Comparison of ENCODE assay signal across 28 mouse cellular contexts in genomic region chr2:31497113-31497512, GRCm38 (mm10). TPM values are rescaled to one million over a fixed set of nuclear protein-coding genes. Genes with fewer than 3 reads are reported as not detected.
DNase-seq lines count a peak whose midpoint lies in the region; ATAC-seq and TF ChIP-seq lines count a peak whose summit lies in the region.
"Had no signal": no experiment of that assay in that cellular context is flagged by ENCODE, and none has a peak within 500 bp of the region (broad histone marks: within the 10 kb centered on the region; RNA-seq: fewer than 3 reads in every experiment).

No protein-coding gene starts in this region.

- H3K27ac ChIP-seq in hindbrain, embryonic 12.5 days: peak overlapping the region; percentile 48
- no peak overlapping the region for H3K27ac ChIP-seq in hindbrain, postnatal 0 days
- H3K27ac ChIP-seq in midbrain, embryonic 13.5 days: 0 out of 2 replicates have a peak overlapping the region, but pooled peaks have one; percentile 10
- no peak overlapping the region for H3K27ac ChIP-seq in midbrain, postnatal 0 days (ENCODE audit: low read depth, low read length)
- H3K27ac ChIP-seq in embryonic facial prominence, embryonic 10.5 days (replicated peaks): peak overlapping the region; percentile 49
- H3K27ac ChIP-seq: kidney, postnatal 0 days; liver, embryonic 14.5 days; macrophage had no signal

- no peaks in the 10 kb centered on the region for H3K9me3 ChIP-seq in hindbrain, embryonic 12.5 days (replicated peaks)
- H3K9me3 ChIP-seq in hindbrain, postnatal 0 days (ENCODE audit: low read length): no peaks in the 10 kb centered on the region
- no peaks in the 10 kb centered on the region for H3K9me3 ChIP-seq in midbrain, embryonic 13.5 days
- H3K9me3 ChIP-seq in midbrain, postnatal 0 days (ENCODE audit: low read length): no peaks in the 10 kb centered on the region
- no peaks in the 10 kb centered on the region for H3K9me3 ChIP-seq in embryonic facial prominence, embryonic 10.5 days
- H3K9me3 ChIP-seq: heart, embryonic 12.5 days had no signal

- TF ChIP-seq CTCF in hindbrain, postnatal 0 days (IDR thresholded peaks at IDR 0.05; ENCODE audit: low read depth): no peak
- no peak for TF ChIP-seq CTCF in midbrain, postnatal 0 days (IDR thresholded peaks at IDR 0.05)

- H3K27me3 ChIP-seq in hindbrain, embryonic 12.5 days: peaks cover 81% of the 10 kb centered on the region
- 0 out of 2 replicates have a peak, but pooled peaks cover 20% of the 10 kb centered on the region for H3K27me3 ChIP-seq in hindbrain, postnatal 0 days (ENCODE audit: insufficient read depth, low read length)
- peaks cover 83% of the 10 kb centered on the region for H3K27me3 ChIP-seq in midbrain, embryonic 13.5 days
- H3K27me3 ChIP-seq in midbrain, postnatal 0 days (ENCODE audit: insufficient read depth, low read length): peaks cover 42% of the 10 kb centered on the region
- peaks cover 99% of the 10 kb centered on the region for H3K27me3 ChIP-seq in embryonic facial prominence, embryonic 10.5 days (replicated peaks; ENCODE audit: low read depth, poor library complexity, severe bottlenecking)

- no peak for ATAC-seq in hindbrain, embryonic 12.5 days (ENCODE audit: low FRiP score)
- ATAC-seq in hindbrain, postnatal 0 days: no peak
- no peak for ATAC-seq in midbrain, embryonic 13.5 days
- no peak for ATAC-seq in midbrain, postnatal 0 days (ENCODE audit: low FRiP score)
- ATAC-seq: CD4-positive, CD25-positive, alpha-beta regulatory T cell, adult 4 months; forebrain, embryonic 16.5 days; intestine, embryonic 16.5 days had no signal

- peaks cover 94% of the 10 kb centered on the region for H3K4me1 ChIP-seq in hindbrain, embryonic 12.5 days
- 0 out of 2 replicates have a peak, but pooled peaks cover 22% of the 10 kb centered on the region for H3K4me1 ChIP-seq in hindbrain, postnatal 0 days (ENCODE audit: insufficient read depth, low read length)
- peaks cover 94% of the 10 kb centered on the region for H3K4me1 ChIP-seq in midbrain, embryonic 13.5 days (replicated peaks)
- 0 out of 2 replicates have a peak, but pooled peaks cover 3% of the 10 kb centered on the region for H3K4me1 ChIP-seq in midbrain, postnatal 0 days (ENCODE audit: insufficient read depth, low read length)
- peaks cover 95% of the 10 kb centered on the region for H3K4me1 ChIP-seq in embryonic facial prominence, embryonic 10.5 days
- H3K4me1 ChIP-seq: heart, embryonic 12.5 days had no signal

- WGBS in hindbrain, embryonic 12.5 days: 31% methylated on average over 6 of the region's 7 CpGs
- 35% methylated on average over 7 of the region's 7 CpGs for WGBS in hindbrain, postnatal 0 days
- 24% methylated on average over 7 of the region's 7 CpGs for WGBS in midbrain, embryonic 13.5 days
- 27% methylated on average over 7 of the region's 7 CpGs for WGBS in midbrain, postnatal 0 days
- WGBS in embryonic facial prominence, embryonic 10.5 days: 60% methylated on average over 7 of the region's 7 CpGs

- H3K36me3 ChIP-seq in hindbrain, embryonic 12.5 days: no peaks in the 10 kb centered on the region
- no peaks in the 10 kb centered on the region for H3K36me3 ChIP-seq in hindbrain, postnatal 0 days (ENCODE audit: insufficient read depth, low read length)
- H3K36me3 ChIP-seq in midbrain, embryonic 13.5 days: no peaks in the 10 kb centered on the region
- H3K36me3 ChIP-seq in midbrain, postnatal 0 days (ENCODE audit: insufficient read depth, low read length): no peaks in the 10 kb centered on the region
- no peaks in the 10 kb centered on the region for H3K36me3 ChIP-seq in embryonic facial prominence, embryonic 10.5 days (replicated peaks)
- H3K36me3 ChIP-seq: heart, embryonic 12.5 days had no signal

- H3K4me2 ChIP-seq in hindbrain, embryonic 12.5 days (replicated peaks): 0 out of 2 replicates have a peak overlapping the region, but pooled peaks have one; percentile 5
- H3K4me2 ChIP-seq in hindbrain, postnatal 0 days (ENCODE audit: low read depth, low read length): no peak overlapping the region
- H3K4me2 ChIP-seq in midbrain, embryonic 13.5 days (replicated peaks): no peak overlapping the region
- H3K4me2 ChIP-seq in midbrain, postnatal 0 days (ENCODE audit: low read depth, low read length, poor library complexity, severe bottlenecking): no peak overlapping the region
- H3K4me2 ChIP-seq: heart, embryonic 12.5 days had no signal

- no peak overlapping the region for H3K9ac ChIP-seq in hindbrain, embryonic 12.5 days
- no peak overlapping the region for H3K9ac ChIP-seq in hindbrain, postnatal 0 days (replicated peaks; ENCODE audit: low read length)
- no peak overlapping the region for H3K9ac ChIP-seq in midbrain, embryonic 13.5 days (replicated peaks)
- H3K9ac ChIP-seq in midbrain, postnatal 0 days (replicated peaks; ENCODE audit: low read length, poor library complexity, severe bottlenecking): no peak overlapping the region
- H3K9ac ChIP-seq: heart, embryonic 12.5 days; liver, embryonic 14.5 days had no signal

- DNase-seq in hindbrain, postnatal 0 days (ENCODE audit: low spot score): no peak
- no peak for DNase-seq in midbrain, postnatal 0 days (ENCODE audit: low spot score)
- peak; percentile 21 for DNase-seq in brain, adult 2 months (ENCODE audit: low read depth, low spot score)
- no peak for DNase-seq in embryonic facial prominence, embryonic 10.5 days (ENCODE audit: low spot score)
- no peak for DNase-seq in heart, adult 9 months (ENCODE audit: low spot score in 2 of 2)
- DNase-seq: adrenal gland, postnatal 25 days; cerebellum, adult 2 months; cerebellum, postnatal 14 days; gastrocnemius, postnatal 25 days; heart, adult 11 months; kidney, adult 8-10 months; kidney, postnatal 4 days; layer of hippocampus, postnatal 36 days; left cerebral cortex, postnatal 4 days; liver; lung, adult 2 months; lung, postnatal 10 days; thymus, adult 2 months; thymus, postnatal 36 days had no signal

- H3K4me3 ChIP-seq in hindbrain, embryonic 12.5 days: no peak overlapping the region
- H3K4me3 ChIP-seq in hindbrain, postnatal 0 days (ENCODE audit: low read length): no peak overlapping the region
- no peak overlapping the region for H3K4me3 ChIP-seq in midbrain, embryonic 13.5 days (replicated peaks)
- H3K4me3 ChIP-seq in midbrain, postnatal 0 days (ENCODE audit: low read depth, low read length): no peak overlapping the region
- H3K4me3 ChIP-seq in embryonic facial prominence, embryonic 10.5 days: no peak overlapping the region
- H3K4me3 ChIP-seq: heart, embryonic 12.5 days had no signal

RNA-seq across cellular contexts. Expression of gene Ass1, which starts 27.1 kb away (rescaled TPM):
- polyA plus RNA-seq in hindbrain, embryonic 12.5 days (2016; fragmentation: Nextera tagmentation; extraction: Ambion mirVana): 7.2 and 7.7 TPM in 2 replicates
- 25.3 and 33.3 TPM in 2 replicates for total RNA-seq in hindbrain, postnatal 0 days (2014; rRNA removed)
- polyA plus RNA-seq in hindbrain, postnatal 0 days (2015; fragmentation: Nextera tagmentation; extraction: Ambion mirVana): 28.9 and 29.0 TPM in 2 replicates
- 10.5 and 12.1 TPM in 2 replicates for polyA plus RNA-seq in midbrain, embryonic 13.5 days (2015; fragmentation: Nextera tagmentation; extraction: Ambion mirVana)
- total RNA-seq in midbrain, postnatal 0 days (2014; rRNA removed): 17.4 and 24.9 TPM in 2 replicates
- 26.4 and 30.3 TPM in 2 replicates for polyA plus RNA-seq in midbrain, postnatal 0 days (2015; fragmentation: Nextera tagmentation; extraction: Ambion mirVana)
- 13.0 and 16.1 TPM in 2 replicates for polyA plus RNA-seq in embryonic facial prominence, embryonic 10.5 days (2016; fragmentation: Nextera tagmentation; extraction: Ambion mirVana)

Comparison
In these comparisons a context has a peak if more than half of its experiments do, and no peak if none do; other contexts are left out.
1. H3K27ac ChIP-seq: peak in hindbrain, embryonic 12.5 days (single experiment), midbrain, embryonic 13.5 days (single experiment) and embryonic facial prominence, embryonic 10.5 days (single experiment); none in hindbrain, postnatal 0 days (single experiment) and midbrain, postnatal 0 days (single experiment).